Mouse (Mus musculus): Measurements from ENCODE around the gene Plxnb3.

Plxnb3 gene

GRCm38 (mm10) chrX:73786364-73787224 is 29.7 kb downstream of the Plxnb3 start, which contains the start of the genes Idh3g and Ssr4:
Gene Idh3g (minus strand): TSS chrX:73786897.
Gene Ssr4 (plus strand): TSS chrX:73787028.
- peak; percentile 87 to 90 for DNase-seq

DNA sequence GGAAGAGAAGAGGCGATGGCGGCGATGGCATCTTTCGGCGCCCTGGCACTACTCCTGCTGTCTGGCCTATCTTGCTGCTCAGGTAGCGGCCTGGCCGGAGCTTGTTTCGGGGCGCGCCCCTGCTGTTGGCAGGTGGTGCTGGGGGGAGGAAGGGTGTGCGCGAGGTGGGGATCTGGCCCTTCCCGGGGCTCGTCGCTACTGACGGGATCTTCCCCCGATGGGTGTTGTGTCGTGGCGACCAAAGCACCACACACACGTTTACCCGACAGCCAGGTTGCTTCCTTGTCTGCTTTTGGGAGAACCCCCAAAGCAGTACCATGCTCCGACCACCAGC is 30.3 kb downstream of the Plxnb3 start:
- DNase-seq, result no peak

DNA sequence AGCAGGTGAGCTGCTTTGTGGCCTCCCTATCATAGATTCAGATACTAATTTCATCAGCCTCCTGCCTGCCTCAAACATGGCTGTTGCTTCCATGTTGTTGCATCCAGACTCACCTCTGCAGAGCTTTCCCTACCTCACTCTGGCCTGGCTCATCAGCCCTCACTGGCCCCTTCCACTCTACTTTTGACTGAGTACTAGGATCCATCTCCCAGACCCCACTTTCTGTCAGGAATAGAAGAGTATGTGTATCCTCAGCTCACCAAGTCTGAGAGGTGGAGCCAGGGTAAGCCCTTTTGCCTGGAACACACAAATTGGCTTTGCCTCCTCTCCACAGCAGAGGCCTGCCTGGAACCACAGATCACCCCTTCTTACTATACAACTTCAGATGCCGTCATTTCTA is 31.6 kb downstream of the Plxnb3 start:
- DNase-seq, result no peak

GRCm38 (mm10) chrX:73793039-73793438 is 36.1 kb downstream of the Plxnb3 start:
- no peak for DNase-seq

- no peak for DNase-seq
Measured at GRCm38 (mm10) chrX:73793505-73793904, 36.6 kb downstream of the Plxnb3 start.

DNA sequence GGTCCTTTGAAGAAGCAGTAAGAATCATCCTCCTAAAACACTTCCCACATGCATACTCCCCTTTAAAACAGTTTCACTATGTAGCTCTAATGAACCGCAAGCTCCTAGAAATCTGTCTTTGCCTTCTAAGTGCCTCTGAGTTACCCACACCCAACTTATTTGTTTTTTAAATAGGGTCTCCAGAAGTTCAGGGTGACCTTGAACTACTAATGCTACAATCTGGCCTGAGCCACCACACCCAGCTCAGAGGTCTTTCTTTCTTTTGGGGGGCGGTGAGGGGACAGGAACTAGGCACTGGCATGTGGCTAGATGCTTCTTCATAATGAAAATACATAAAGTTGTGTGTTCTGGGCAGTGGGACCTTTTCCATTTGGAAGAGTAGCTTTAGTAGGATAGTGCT is 40.6 kb downstream of the Plxnb3 start:
- no peak for DNase-seq

GRCm38 (mm10) chrX:73798502-73798901 is 41.6 kb downstream of the Plxnb3 start:
- peak; percentile 78 to 87 for DNase-seq

DNA sequence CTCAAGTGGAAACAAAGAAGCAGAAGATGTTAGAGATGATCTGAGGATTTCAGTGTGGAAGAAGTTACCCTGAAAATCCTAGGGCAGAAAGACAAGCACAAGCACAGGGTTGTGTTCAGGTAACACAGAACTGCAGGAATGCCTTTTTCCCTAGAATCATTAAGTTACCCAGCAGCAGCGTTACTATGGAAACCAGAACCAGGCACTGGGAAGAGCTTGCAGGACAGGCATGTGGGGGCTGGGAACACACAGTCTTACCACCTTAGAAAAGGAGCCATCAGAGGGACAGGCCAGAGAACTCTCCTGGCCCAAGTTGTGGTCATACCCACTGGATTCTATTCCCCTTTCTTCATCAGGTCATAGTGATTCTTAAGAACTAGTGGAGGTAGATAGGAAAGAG is 48.9 kb downstream of the Plxnb3 start:
- no peak for DNase-seq

- no peak for DNase-seq
Measured at GRCm38 (mm10) chrX:73815072-73815471, 58.2 kb downstream of the Plxnb3 start.

DNA sequence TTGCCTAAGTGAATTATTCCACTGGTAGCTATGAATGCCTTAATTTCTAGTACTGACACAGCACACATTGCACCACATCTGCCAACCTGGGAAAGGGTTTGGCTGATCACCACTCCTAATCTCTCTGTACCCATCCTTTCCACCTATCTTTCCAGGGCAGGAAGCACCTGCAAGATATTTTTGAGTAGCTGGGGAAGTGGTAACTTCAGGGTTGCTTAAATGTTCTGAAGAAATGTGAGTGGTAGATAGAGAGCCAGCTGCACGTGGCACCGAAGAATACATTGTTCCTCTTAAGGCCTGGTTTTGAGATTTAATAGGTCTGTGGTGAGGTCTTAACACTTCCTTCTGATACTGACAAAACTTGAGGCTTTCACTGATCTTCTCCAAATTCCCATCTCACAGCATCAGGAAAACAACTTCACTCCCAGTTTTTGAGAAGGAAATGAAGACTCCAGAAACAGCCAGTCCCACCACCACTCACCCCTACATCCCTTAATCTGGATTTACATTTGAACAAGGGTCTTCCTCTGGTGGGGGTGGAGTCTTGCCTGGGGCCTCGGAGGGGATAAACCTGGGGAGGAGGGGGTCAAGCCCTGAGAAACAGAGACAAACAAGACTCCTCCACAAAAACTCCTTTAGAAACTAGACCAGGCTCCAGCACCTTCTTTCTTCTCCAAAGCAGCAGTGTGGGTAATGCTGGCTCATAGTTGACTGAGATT is 59.9 kb downstream of the Plxnb3 start:
- DNase-seq, result no peak

All from cerebellum, postnatal 36 days (tissue).